Mouse (Mus musculus): Measurements from ENCODE around the gene Wdfy2. TPM values are rescaled to one million over a fixed set of nuclear protein-coding genes. Genes with fewer than 3 reads are reported as not detected.
A peak's percentile ranks its signal among the peaks of the same experiment; 100 is the strongest.
"Not testable (repeated sequence)": the region's sequence is repeated elsewhere in the genome, so short reads cannot be mapped to it uniquely, and the experiment has no call there.

Wdfy2 gene
- 10 to 100 TPM; 16.3 to 16.6 TPM for total RNA-seq (2021)

DNA sequence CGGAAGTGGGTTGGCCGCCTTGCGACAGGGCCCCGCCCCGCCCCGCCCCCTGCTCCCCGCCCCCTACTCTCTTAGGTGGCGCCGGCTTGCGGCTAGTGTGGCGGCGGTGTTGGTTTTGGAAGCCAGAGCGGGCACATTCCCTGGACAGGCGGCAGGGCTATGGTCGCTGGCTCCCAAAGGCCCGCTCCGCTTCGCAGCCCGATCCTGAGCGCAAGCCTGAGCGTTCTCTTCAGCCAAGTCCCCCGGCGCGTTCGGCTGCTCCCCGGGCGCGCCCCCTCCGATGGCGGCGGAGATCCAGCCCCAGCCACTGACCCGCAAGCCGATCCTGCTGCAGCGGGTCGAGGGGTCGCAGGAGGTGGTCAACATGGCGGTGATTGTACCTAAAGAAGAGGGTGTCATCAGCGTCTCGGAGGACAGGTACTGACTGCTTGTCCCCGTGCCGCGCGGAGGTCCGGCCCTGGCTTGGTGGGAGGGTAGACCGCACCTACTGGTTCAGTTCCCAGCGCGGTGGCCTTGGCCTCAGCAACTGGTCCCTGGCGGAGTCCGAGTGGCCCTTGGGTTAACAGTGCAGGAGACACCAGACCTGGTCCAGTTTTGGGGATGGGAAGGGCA lies at the start of gene Wdfy2:
Gene Wdfy2, plus strand, starts transcription at position 38 of the 612 bp plus-strand sequence.
- no peak for DNase-seq

DNA sequence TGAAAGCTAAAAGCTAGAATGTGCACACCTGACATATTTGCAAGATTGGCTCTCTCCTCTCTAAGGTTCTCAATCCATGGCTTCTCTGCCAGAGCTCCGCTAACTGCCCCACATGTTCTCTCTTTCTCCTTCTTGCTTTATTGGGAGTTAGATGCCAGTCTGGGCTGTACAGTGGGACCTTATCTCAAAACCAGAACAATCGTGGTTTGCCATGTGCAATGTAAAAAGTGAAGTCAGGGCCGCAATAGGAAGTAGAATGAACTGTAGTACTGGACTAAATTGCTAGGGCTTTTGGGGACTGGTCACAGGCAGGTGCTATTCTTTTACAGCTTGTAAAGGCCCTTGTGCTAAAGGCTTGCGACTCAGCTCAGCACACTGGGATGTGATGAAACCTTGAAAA lies 48.2 kb upstream of the Wdfy2 start:
- DNase-seq: no peak

- no peak for DNase-seq
These were observed 41.8 kb upstream of the Wdfy2 start for GRCm38 (mm10) chr14:62795719-62796118.

GRCm38 (mm10) chr14:62798608-62799101 lies 38.8 kb upstream of the Wdfy2 start:
- DNase-seq: no peak

DNA sequence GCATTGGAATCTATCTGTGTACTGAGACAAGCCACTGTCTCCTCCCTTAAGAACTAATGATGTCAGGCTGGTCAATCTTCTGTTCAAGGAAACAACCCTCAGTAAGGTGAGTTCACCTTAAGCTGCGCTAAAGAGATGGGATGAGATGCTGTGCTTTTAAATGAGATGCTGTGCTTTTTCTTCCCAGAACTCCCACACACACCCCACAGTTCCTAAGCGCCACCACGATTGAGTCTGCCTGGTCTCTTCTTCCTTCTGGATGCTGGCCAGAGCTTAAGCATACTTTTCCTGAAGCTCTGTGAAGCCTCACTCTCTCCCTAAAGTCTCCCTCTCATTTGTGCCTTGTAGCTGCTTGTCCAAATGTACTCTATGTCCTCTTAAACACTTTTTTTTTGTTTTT lies 36.7 kb upstream of the Wdfy2 start:
- no peak for DNase-seq

DNA sequence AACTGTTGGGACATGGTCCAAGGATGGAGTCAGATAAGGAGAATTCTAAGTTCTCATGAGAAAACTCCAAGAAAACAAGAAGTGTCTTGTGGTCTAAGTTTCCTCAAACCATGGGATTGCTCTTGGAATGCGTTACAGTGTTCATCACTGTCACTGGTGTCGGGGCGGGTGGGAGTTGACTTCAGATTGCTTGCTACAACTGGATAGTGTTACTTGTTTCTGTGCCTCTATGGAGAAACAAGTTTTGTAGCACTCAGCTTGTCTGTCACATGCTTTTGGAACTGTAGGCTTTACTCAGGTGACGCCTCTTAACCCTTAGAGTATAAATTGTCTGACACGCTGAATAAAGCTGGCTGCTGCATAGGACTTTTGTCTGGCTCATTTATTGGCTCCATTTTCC lies 34.3 kb upstream of the Wdfy2 start:
- no peak for DNase-seq

- DNase-seq: no peak
These were observed 30.6 kb upstream of the Wdfy2 start for GRCm38 (mm10) chr14:62806921-62807320.

GRCm38 (mm10) chr14:62808661-62809523 lies 28.6 kb upstream of the Wdfy2 start:
- no peak for DNase-seq

DNA sequence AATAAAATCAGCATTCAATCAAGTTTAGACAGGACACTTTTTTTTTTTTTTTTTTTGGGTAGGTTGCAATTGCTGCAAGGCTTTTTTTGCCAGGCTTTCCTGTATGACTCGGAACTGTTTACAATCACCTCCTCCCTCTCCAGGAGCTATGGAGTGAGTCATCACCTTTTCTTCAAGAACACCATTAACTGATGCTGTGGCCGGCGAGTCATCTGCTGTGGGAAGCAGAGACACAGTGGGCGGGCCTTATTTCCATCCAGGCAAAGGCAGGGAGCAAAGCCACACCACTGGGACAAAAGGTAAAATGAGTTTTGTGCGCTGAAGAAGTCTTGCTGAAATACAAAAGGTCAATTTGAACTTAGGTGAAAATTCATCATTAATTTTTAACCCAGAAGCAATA lies 24.7 kb upstream of the Wdfy2 start:
- DNase-seq: no peak

DNA sequence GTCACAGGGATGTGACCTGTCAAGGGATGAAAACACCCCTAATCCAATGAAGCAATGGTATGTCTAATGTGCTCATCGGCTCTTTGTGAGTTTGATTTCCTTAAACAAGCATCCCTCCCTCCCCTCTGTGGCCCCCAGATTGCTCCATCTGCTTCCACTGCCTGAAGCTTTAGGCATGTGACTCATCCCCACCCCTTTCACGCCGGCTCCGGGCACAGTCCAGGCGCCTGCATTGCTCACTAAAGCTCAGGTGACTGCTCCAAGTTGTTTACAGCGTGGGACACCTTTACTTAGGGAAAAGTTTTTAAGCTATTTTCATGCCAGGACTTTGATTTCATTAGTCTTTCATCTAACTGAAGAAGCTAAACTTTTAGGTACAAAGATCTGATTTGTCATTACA lies 22.9 kb upstream of the Wdfy2 start:
- DNase-seq: no peak

GRCm38 (mm10) chr14:62816827-62817226 lies 20.7 kb upstream of the Wdfy2 start:
- DNase-seq: no peak

DNA sequence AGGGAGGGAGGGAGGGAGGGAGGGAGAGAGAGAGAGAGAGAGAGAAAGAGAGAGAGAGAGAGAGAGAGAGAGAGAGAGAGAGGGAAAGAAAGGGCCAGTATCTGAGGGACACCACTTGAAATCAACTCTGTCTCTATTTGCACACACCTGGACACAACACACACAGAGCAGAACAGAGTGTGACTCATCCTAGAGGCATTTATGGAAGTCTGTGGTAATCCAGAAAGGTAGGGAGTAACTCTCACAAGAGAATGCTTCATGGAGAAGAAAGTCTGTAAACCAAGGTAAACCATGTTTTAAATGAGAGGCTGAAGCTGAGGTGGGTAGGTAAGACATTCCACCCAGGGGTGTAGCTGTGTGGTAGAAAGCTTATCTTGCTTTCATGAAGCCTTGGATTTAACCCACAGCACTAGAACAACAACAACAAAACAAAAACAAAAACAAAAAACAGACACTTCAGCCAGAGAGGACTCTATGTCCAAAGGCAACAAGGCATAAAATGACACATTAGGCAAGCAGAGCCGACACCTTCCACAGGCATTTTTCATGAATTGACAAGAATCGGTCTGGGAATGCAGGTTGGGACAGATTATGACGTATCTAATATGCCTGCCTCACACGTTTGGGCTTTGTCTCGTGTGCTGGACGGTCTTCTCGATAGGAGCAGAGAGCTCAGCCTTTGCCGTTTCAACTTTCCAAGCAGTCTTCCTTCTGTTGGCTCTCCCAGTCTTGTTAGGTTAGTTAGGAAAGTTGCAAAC lies 11.7 kb upstream of the Wdfy2 start:
- DNase-seq: no peak

DNA sequence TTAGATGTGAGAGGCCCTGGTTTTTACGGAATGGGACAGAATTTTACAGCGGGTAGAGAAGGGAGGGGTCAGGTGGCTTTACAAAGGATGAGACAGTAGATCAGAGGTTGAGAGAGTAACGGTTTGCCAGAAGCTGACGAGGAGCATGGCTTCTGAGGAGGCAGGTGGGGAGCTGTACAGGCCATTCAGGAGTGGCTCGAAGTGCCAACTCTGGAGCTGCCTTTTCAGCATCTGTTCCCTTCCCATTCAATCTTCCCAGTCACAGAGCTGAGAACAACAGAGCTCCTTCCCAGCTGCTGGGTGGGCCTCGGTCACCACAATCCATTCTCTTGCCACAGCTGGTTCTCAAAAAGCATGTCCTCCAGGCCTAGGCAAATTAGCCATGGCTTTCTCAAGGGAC lies 8.2 kb upstream of the Wdfy2 start:
- DNase-seq: no peak

- DNase-seq: no peak
These were observed 5.7 kb upstream of the Wdfy2 start for GRCm38 (mm10) chr14:62831691-62832275.

GRCm38 (mm10) chr14:62833036-62833435 lies 4.4 kb upstream of the Wdfy2 start:
- DNase-seq: no peak

DNA sequence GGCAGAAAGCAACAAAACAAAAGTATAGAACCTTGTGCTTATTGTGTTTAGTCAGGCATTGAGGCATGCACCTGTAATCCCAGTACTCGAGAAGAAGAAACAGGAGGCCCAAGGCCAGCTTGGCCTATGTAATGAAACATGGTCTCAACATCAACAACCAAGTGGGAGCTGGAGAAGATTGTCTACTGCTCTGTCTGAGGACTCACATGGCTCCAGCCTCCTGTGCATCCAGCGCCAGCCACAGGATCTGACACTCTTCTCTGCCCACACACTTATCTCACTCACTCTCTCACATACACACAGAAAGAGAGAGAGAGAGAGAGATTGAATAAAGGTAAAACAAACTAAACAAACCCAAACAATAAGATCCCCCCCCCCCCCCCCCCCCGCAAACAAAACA lies 3.9 kb upstream of the Wdfy2 start:
- DNase-seq: no peak

DNA sequence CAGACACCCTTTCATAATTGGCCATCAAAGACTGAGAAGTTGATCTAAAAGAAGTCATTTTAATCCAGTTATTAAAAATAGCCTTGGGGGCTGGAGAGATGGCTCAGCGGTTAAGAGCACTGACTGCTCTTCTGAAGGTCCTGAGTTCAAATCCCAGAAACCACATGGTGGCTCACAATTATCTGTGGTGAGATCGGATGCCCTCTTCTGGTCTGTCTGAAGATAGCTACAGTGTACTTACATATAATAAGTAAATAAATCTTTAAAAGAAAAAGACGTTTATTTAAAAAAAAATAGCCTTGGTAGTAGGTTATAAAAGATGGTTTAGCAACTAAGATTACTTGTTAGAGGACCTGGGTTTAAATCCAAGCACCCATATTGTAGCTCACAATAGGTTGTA lies 1.7 kb upstream of the Wdfy2 start:
- not testable (repeated sequence) for DNase-seq

- peak; percentile 98 to 99 for DNase-seq
These were observed 395 bp upstream of the Wdfy2 start for GRCm38 (mm10) chr14:62836926-62837640.

GRCm38 (mm10) chr14:62838336-62838735 lies 858 bp downstream of the Wdfy2 start:
- no peak for DNase-seq

DNA sequence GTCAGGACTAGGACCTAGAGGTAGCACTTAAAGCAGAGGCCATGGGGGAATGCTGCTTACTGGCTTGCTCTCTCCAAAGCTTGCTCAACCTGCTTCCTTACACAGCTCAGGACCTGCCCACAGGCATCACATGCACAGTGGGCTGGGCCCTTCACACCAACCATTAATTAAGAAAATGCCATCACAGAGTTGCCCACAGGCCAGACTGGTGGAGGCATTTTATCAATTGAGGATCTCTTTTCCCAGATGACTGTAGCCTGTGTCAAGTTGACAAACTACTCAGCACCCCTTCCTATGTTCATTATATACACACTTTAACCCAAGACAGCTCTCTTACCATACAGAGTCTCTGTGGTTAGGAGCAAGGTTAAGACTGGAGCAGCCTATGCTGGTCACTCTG lies 4.2 kb downstream of the Wdfy2 start:
- no peak for DNase-seq

GRCm38 (mm10) chr14:62842495-62842894 lies 5.0 kb downstream of the Wdfy2 start:
- DNase-seq: no peak

DNA sequence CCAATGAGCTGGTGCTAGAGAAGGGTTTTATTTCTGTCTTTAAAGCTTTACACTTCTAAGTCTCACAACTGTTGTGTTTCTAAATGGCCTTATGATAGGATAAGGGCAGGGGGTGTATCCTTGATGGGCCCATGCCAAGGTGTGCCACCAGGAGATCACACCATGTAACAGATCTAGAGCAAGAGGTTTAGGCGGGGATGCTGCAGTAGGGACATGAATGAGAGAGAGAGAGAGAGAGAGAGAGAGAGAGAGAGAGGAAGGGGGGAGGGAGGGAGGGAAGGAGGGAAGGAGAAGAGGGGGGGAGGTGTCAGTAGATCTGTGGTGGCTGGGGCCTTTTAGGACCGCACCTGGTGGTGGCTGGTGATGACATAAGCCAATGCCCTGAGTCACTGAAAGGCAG lies 5.5 kb downstream of the Wdfy2 start:
- no peak for DNase-seq

All from layer of hippocampus, postnatal 36 days (tissue).